Mouse (Mus musculus) E14TG2a.4 (cell line): Measurements from ENCODE around the gene Hax1.

Experiments used
- H3K27me3 ChIP-seq: 2 replicates; pipeline ENCODE4 v1.6.1; 2014; ENCODE audit warnings: low read length, control low read depth; ENCODE audit not compliant: insufficient read depth
- H3K36me3 ChIP-seq: 2 replicates; pipeline ENCODE4 v1.6.1; 2014; ENCODE audit warnings: low read length, control low read depth; ENCODE audit not compliant: insufficient read depth
- H3K4me1 ChIP-seq: replicated peaks from 2 replicates; pipeline ENCODE4 v1.6.1; 2014; ENCODE audit warnings: low read depth, low read length, control low read depth
- H3K4me3 ChIP-seq: replicated peaks from 2 replicates; pipeline ENCODE4 v1.5.1; 2014; ENCODE audit warnings: mild to moderate bottlenecking, low read length
- H3K9me3 ChIP-seq: 2 replicates; pipeline ENCODE4 v1.6.1; 2014; ENCODE audit warnings: low read length, control low read depth
- CTCF ChIP-seq: conservative IDR thresholded peaks from 2 replicates; pipeline ENCODE4 v1.5.1; 2014; ENCODE audit warnings: low read length
- NANOG ChIP-seq: IDR thresholded peaks from 2 replicates; pipeline ENCODE4 v1.6.1; 2014; ENCODE audit warnings: borderline replicate concordance, low read length, mixed read lengths
- POU5F1 ChIP-seq: IDR thresholded peaks from 2 replicates; pipeline ENCODE4 v1.6.1; 2014; ENCODE audit warnings: low read length, borderline replicate concordance

Hax1 gene

GRCm38 (mm10) chr3:89957880-89958279 lies 40.7 kb downstream of the Hax1 start:
- no peak overlapping the region for H3K4me3 ChIP-seq
- peaks cover 54% of the 10 kb centered on the region for H3K36me3 ChIP-seq
- peaks cover 24% of the 10 kb centered on the region for H3K27me3 ChIP-seq
- no peaks in the 10 kb centered on the region for H3K9me3 ChIP-seq
- H3K4me1 ChIP-seq = peaks cover 86% of the 10 kb centered on the region
- TF ChIP-seq NANOG (no peak), CTCF (no peak), POU5F1 (no peak)

- Histone ChIP-seq H3K4me1 (peaks cover 77% of the 10 kb centered on the region), H3K27me3 (peaks cover 16% of the 10 kb centered on the region), H3K36me3 (peaks cover 69% of the 10 kb centered on the region), H3K4me3 (peak overlapping the region; percentile 29; the same call in 1 of the 2 replicates), H3K9me3 (no peaks in the 10 kb centered on the region)
- TF ChIP-seq NANOG = peak; percentile 7; the same call in 1 of the 2 replicates
- no peak for TF ChIP-seq CTCF
Observed at GRCm38 (mm10) chr3:89956177-89956971, 42.2 kb downstream of the Hax1 start.

DNA sequence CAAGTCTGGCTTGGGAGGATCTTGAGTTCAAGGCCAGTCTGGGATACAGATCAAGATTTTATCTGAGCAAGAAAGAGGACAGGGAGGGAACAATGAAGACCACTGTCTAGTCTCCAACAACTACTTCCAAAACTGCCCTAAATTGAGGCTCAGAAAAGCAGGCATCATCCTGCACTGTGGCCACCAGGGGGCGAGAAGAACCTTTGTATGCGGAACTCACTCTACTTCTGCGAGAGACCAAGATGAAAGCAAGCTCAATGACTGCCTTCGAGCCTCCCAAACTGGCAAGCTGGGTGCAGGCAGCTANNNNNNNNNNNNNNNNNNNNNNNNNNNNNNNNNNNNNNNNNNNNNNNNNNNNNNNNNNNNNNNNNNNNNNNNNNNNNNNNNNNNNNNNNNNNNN lies 45.2 kb downstream of the Hax1 start:
- peak; percentile 80 for TF ChIP-seq CTCF
- TF ChIP-seq NANOG = no peak
- Histone ChIP-seq H3K4me1 (peaks cover 71% of the 10 kb centered on the region), H3K27me3 (no peaks in the 10 kb centered on the region), H3K4me3 (no peak overlapping the region), H3K9me3 (no peaks in the 10 kb centered on the region), H3K36me3 (peaks cover 94% of the 10 kb centered on the region)

- peaks cover 98% of the 10 kb centered on the region for H3K36me3 ChIP-seq
- TF ChIP-seq POU5F1 (no peak), NANOG (no peak), CTCF (no peak)
- peaks cover 40% of the 10 kb centered on the region for H3K4me1 ChIP-seq
- H3K4me3 ChIP-seq = no peak overlapping the region
- no peaks in the 10 kb centered on the region for H3K27me3 ChIP-seq
- H3K9me3 ChIP-seq = peaks cover 2% of the 10 kb centered on the region
Observed at GRCm38 (mm10) chr3:89948655-89949054, 49.9 kb downstream of the Hax1 start.

DNA sequence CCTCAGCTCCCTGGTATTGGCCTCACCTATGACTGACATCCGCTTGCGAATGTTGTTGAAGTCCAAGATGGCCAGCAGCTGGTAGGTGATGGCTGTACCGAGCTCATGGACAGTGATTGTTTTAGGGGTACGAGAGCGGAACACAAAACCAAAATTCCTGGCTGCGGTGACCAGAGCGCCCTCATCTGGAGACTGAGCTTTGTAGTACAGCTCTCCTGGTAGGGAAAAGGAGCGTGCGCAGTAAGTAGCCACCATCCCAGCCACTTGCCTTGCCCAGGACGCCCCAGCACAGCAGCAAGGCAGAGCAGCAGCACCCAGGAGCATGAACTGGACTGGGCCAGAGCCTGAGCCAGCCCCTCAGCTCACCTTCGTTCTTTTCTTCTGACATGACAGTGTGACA lies 50.6 kb downstream of the Hax1 start:
- H3K4me1 ChIP-seq = peaks cover 37% of the 10 kb centered on the region
- H3K36me3 ChIP-seq = peaks cover 98% of the 10 kb centered on the region
- H3K4me3 ChIP-seq = no peak overlapping the region
- TF ChIP-seq NANOG (no peak), CTCF (peak; percentile 24; the same call in 1 of the 2 replicates), POU5F1 (no peak)
- no peaks in the 10 kb centered on the region for H3K27me3 ChIP-seq
- peaks cover 9% of the 10 kb centered on the region for H3K9me3 ChIP-seq
